ENCODE assay signal across 8 mouse cellular contexts in the genomic region with DNA sequence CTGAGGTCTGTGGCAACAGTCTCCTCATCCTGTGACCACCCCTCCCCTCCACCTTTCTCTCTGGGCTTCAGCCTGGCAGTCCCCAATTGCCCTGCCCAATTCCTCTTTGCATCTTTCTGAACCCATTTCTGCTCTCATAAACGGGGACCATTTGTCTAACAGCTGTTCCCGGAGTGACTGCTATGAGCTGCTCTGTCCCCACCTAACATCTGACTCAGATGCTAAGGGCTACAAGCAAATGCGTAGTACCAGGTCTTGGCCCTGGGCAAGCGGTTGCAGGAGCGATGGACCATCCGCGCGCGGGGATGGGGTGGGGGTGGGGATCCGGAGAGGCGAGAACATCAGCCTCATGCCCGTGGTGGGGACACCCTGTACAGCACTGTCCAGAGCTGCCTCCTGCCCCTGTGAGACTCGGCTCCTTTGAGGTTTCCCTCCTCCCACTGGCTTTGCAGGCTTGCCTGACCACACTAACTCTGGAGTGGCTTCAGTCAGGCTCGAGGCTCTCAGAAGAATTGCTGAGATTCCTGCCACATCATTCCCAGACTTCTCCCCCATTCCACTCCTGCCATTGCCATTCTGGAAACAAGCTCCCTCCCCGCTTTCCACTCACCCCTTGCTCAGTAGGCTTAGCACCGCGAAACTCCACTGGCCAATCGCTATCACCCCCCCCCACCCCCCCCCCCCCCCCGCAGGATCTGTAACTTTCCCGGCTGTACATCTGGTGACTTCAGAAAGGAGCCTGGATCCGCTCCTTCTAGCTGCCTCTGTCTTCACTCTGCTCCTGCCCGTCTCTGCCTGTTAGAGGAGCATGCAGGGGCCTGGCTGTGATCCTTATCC. TPM values are rescaled to one million over a fixed set of nuclear protein-coding genes. Genes with fewer than 3 reads are reported as not detected.
DNase-seq lines count a peak whose midpoint lies in the region; ATAC-seq and TF ChIP-seq lines count a peak whose summit lies in the region.

No protein-coding gene starts in this region.

- H3K36me3 ChIP-seq in embryonic facial prominence, embryonic 14.5 days (ENCODE audit: control insufficient read depth, insufficient read depth, low read length), result no peaks in the 10 kb centered on the region
- no peaks in the 10 kb centered on the region for H3K36me3 ChIP-seq in small intestine, adult 2 months (ENCODE audit: control insufficient read depth, insufficient read depth, low read length)

- intact Hi-C loops in left cerebral cortex, adult 2 months (cut with DNase I), result loop anchor here (2.0 to 5.0 kb wide), 3 partner anchors 19 to 424 kb away; no protein-coding TSS in a partner anchor
- intact Hi-C loops in left cerebral cortex, postnatal 36 days (cut with DNase I), result loop anchor here (2.0 to 5.0 kb wide), 2 partner anchors 37 to 99 kb away; a partner anchor contains a TSS
- intact Hi-C loops in heart, postnatal 10 days (cut with DNase I), result loop anchor here (2.0 to 5.0 kb wide), 4 partner anchors 84 to 199 kb away; a partner anchor contains a TSS

- H3K27ac ChIP-seq in left cerebral cortex, adult 2 months, result no peak overlapping the region
- peak overlapping the region; percentile 54 for H3K27ac ChIP-seq in embryonic facial prominence, embryonic 14.5 days (replicated peaks; ENCODE audit: low read depth, low read length)
- H3K27ac ChIP-seq in small intestine, adult 2 months (ENCODE audit: insufficient read depth, low read depth, low read length), result peak overlapping the region; percentile 58

- TF ChIP-seq CTCF in left cerebral cortex, adult 2 months (IDR thresholded peaks at IDR 0.05), result no peak
- no peak for TF ChIP-seq CTCF in lung, adult 2 months (IDR thresholded peaks at IDR 0.05; ENCODE audit: insufficient read depth, low read length)
- TF ChIP-seq CTCF in small intestine, adult 2 months (IDR thresholded peaks at IDR 0.05; ENCODE audit: extremely low read depth, insufficient read length, insufficient replicate concordance, low read depth, low read length), result no peak

- 10% methylated on average over 17 of the region's 22 CpGs for WGBS in embryonic facial prominence, embryonic 14.5 days
- 27% methylated on average over 21 of the region's 22 CpGs for WGBS in lung, adult 2 months
- WGBS in small intestine, adult 2 months, result 30% methylated on average over 20 of the region's 22 CpGs

- DNase-seq in left cerebral cortex, adult 2 months (ENCODE audit: extremely low spot score in 1 of 2, low spot score in 2 of 2), result no peak
- DNase-seq in left cerebral cortex, postnatal 36 days (ENCODE audit: low spot score in 2 of 2), result no peak
- DNase-seq in embryonic facial prominence, embryonic 14.5 days (ENCODE audit: low spot score), result peak; percentile 58
- DNase-seq in heart, postnatal 10 days, result peak; percentile 42 to 57
- DNase-seq in lung, adult 2 months, result peak; percentile 64
- DNase-seq in ovary, adult 18-20 months (ENCODE audit: low spot score), result no peak
- no peak for DNase-seq in spleen, postnatal 14 days (ENCODE audit: low spot score in 2 of 2)

- H3K9ac ChIP-seq in embryonic facial prominence, embryonic 14.5 days (ENCODE audit: low read depth, low read length), result peak overlapping the region; percentile 50

- ATAC-seq in embryonic facial prominence, embryonic 14.5 days (ENCODE audit: low read depth), result peak; percentile 19

- H3K4me2 ChIP-seq in embryonic facial prominence, embryonic 14.5 days (ENCODE audit: low read depth, low read length), result peak overlapping the region; percentile 55

- H3K4me3 ChIP-seq in left cerebral cortex, adult 2 months, result 0 out of 2 replicates have a peak overlapping the region, but pooled peaks have one; percentile 16
- H3K4me3 ChIP-seq in embryonic facial prominence, embryonic 14.5 days (ENCODE audit: low read depth, low read length), result peak overlapping the region; percentile 23
- H3K4me3 ChIP-seq in lung, adult 2 months (replicated peaks; ENCODE audit: extremely low read depth, low read depth, low read length), result no peak overlapping the region
- no peak overlapping the region for H3K4me3 ChIP-seq in small intestine, adult 2 months (ENCODE audit: low read depth, low read length)

- H3K9me3 ChIP-seq in embryonic facial prominence, embryonic 14.5 days (ENCODE audit: control insufficient read depth, low read length), result no peaks in the 10 kb centered on the region

- no peaks in the 10 kb centered on the region for H3K27me3 ChIP-seq in embryonic facial prominence, embryonic 14.5 days (replicated peaks; ENCODE audit: control insufficient read depth, insufficient read depth, low read length)
- H3K27me3 ChIP-seq in small intestine, adult 2 months (ENCODE audit: control insufficient read depth, insufficient read depth, low read length), result no peaks in the 10 kb centered on the region

- peak; percentile 61; the same call in 1 of the 2 replicates for TF ChIP-seq POLR2A in lung, adult 2 months (IDR thresholded peaks at IDR 0.05; ENCODE audit: borderline replicate concordance, extremely low read depth, low read depth, low read length)
- no peak for TF ChIP-seq POLR2A in small intestine, adult 2 months (IDR thresholded peaks at IDR 0.05; ENCODE audit: low read depth, low read length)

- peaks cover 12% of the 10 kb centered on the region; the same call in 1 of the 2 replicates for H3K4me1 ChIP-seq in embryonic facial prominence, embryonic 14.5 days (ENCODE audit: control insufficient read depth, insufficient read depth, low read length)
- H3K4me1 ChIP-seq in lung, adult 2 months (ENCODE audit: control insufficient read depth, insufficient read depth, low read length), result peaks cover 18% of the 10 kb centered on the region
- H3K4me1 ChIP-seq in small intestine, adult 2 months (ENCODE audit: control insufficient read depth, insufficient read depth, insufficient read length, low read length), result peaks cover 6% of the 10 kb centered on the region; the same call in 1 of the 2 replicates

RNA-seq across cellular contexts. Expression of a gene that starts 36.4 kb away (rescaled TPM):
- total RNA-seq in left cerebral cortex, adult 2 months (2021), result 100 to 1,000 TPM; 113 TPM
- total RNA-seq in left cerebral cortex, postnatal 36 days (2021), result 100 to 1,000 TPM; 111 to 126 TPM
- polyA plus RNA-seq in embryonic facial prominence, embryonic 14.5 days (2014; fragmentation: Nextera tagmentation; extraction: Ambion mirVana), result 28.0 TPM in 2 replicates
- 10 to 100 TPM; 36.5 to 37.4 TPM for total RNA-seq in heart, postnatal 10 days (2021)
- polyA plus RNA-seq in lung, adult 2 months (2012; rRNA removed), result 74.0 and 84.5 TPM in 2 replicates
- 4.2 and 7.9 TPM in 2 replicates for polyA plus RNA-seq in small intestine, adult 2 months (2012; rRNA removed)

RNA-seq across cellular contexts. Expression of a gene that starts 37.2 kb away (rescaled TPM):
- 1 to 10 TPM; 4.1 TPM for total RNA-seq in left cerebral cortex, adult 2 months (2021)
- total RNA-seq in left cerebral cortex, postnatal 36 days (2021), result 1 to 10 TPM; 5.2 to 5.5 TPM
- 8.2 and 8.6 TPM in 2 replicates for polyA plus RNA-seq in embryonic facial prominence, embryonic 14.5 days (2014; fragmentation: Nextera tagmentation; extraction: Ambion mirVana)
- 10 to 100 TPM; 13.4 to 14.4 TPM for total RNA-seq in heart, postnatal 10 days (2021)
- polyA plus RNA-seq in lung, adult 2 months (2012; rRNA removed), result 77.0 and 86.0 TPM in 2 replicates
- 3.4 and 7.7 TPM in 2 replicates for polyA plus RNA-seq in small intestine, adult 2 months (2012; rRNA removed)

Comparison
In these comparisons a context has a peak if more than half of its experiments do, and no peak if none do; other contexts are left out.
1. DNase-seq: peak in embryonic facial prominence, embryonic 14.5 days (single experiment), heart, postnatal 10 days (2 of 2) and lung, adult 2 months (single experiment); none in left cerebral cortex, adult 2 months (0 of 2), left cerebral cortex, postnatal 36 days (0 of 2), ovary, adult 18-20 months (single experiment) and spleen, postnatal 14 days (0 of 2).
2. H3K4me3 ChIP-seq: peak in left cerebral cortex, adult 2 months (single experiment) and embryonic facial prominence, embryonic 14.5 days (single experiment); none in lung, adult 2 months (single experiment) and small intestine, adult 2 months (single experiment).